Mouse (Mus musculus): Measurements from ENCODE around the gene Bcl2l2. TPM values are rescaled to one million over a fixed set of nuclear protein-coding genes. Genes with fewer than 3 reads are reported as not detected.

Bcl2l2 gene
- polyA plus RNA-seq, 1 experiment: 18.1 TPM

DNA sequence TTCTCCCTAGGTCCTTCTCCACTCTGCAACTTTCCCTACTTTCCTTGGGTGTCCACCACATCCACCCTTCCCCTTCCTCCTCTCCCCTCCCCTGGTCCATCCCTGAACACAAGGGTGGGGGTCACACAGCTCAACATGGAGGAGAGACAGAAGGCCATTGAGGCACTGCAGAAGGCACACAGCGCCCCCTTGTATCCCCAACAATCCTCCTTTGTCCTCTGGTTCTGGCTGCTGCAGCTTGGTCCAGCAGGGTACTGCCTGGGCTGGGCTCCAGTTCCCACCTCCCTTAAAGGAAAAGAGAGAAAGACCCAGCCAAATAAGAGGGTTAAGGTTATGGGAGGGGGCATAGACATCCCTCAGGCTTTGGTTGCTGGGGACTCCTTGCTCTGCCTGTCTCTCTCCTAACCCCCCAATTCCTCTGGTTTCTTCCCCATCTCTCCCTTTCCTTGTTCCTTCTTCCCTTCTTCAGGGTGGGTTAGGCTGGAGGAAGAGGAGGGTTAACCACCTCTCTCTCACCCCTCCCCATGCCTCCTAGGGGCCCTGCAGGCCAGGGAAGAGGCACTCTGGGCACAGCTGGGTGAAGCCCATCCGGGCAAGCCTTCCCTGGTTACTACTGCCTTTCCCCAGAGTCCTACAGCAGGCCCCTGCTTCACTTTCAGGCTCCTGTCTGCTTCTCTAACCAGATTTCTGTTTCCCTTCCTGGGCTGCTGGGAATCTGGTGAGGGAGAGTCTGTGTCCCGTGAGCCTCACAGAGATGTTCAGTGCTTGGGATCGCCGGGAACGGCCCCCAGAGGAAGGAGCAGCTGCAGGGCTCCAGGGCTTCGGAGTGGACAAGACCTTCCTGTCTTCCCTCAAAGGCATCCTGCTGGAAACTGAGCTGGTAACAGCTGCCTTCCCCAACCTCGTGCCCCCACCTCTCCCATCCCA, 53.0 kb downstream of the Bcl2l2 start, which contains the start of gene Cmtm5:
Cmtm5 (plus strand) TSS at position 358 of the 927 bp plus-strand sequence.
- no peak within 1 kb of the TSS for H3K27ac ChIP-seq (ENCODE audit: control insufficient read depth, insufficient read depth, low read depth, low read length, poor library complexity)
- 40% methylated on average over 8 of the region's 8 CpGs for WGBS
- no peak within 1 kb of the TSS for H3K4me3 ChIP-seq (replicated peaks; ENCODE audit: control insufficient read depth, low read depth, low read length)
- TF ChIP-seq CTCF (IDR thresholded peaks at IDR 0.05; ENCODE audit: control insufficient read depth, insufficient read depth, low read length): no peak
- TF ChIP-seq POLR2A (IDR thresholded peaks at IDR 0.05; ENCODE audit: borderline replicate concordance, control insufficient read depth, low read depth, low read length): no peak
- H3K4me1 ChIP-seq (ENCODE audit: control insufficient read depth, insufficient read depth, low read length): no peaks in the 10 kb centered on the region

DNA sequence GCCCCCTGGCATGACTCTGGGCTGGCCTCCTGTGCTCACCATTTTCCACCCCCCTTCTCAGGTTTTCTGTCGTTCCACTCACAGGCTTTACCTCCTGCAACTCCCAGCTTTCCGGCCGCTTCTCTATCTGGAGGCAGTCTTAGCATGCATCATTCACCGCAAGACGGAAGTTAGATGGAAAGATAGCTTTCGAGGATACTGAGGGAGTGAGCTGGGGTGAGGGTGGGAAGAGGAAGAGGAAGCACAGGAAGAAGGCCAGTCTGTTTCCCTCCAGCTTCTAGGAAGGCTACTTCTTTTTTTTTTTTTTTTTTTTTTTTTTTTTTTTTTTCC, 53.6 kb downstream of the Bcl2l2 start:
- H3K4me3 ChIP-seq (replicated peaks; ENCODE audit: control insufficient read depth, low read depth, low read length): no peak overlapping the region
- no peak overlapping the region for H3K27ac ChIP-seq (ENCODE audit: control insufficient read depth, insufficient read depth, low read depth, low read length, poor library complexity)
- H3K4me1 ChIP-seq (ENCODE audit: control insufficient read depth, insufficient read depth, low read length): no peaks in the 10 kb centered on the region
- 25% methylated on average over 6 of the region's 6 CpGs for WGBS
- TF ChIP-seq CTCF (IDR thresholded peaks at IDR 0.05; ENCODE audit: control insufficient read depth, insufficient read depth, low read length) (no peak), POLR2A (IDR thresholded peaks at IDR 0.05; ENCODE audit: borderline replicate concordance, control insufficient read depth, low read depth, low read length) (no peak)

DNA sequence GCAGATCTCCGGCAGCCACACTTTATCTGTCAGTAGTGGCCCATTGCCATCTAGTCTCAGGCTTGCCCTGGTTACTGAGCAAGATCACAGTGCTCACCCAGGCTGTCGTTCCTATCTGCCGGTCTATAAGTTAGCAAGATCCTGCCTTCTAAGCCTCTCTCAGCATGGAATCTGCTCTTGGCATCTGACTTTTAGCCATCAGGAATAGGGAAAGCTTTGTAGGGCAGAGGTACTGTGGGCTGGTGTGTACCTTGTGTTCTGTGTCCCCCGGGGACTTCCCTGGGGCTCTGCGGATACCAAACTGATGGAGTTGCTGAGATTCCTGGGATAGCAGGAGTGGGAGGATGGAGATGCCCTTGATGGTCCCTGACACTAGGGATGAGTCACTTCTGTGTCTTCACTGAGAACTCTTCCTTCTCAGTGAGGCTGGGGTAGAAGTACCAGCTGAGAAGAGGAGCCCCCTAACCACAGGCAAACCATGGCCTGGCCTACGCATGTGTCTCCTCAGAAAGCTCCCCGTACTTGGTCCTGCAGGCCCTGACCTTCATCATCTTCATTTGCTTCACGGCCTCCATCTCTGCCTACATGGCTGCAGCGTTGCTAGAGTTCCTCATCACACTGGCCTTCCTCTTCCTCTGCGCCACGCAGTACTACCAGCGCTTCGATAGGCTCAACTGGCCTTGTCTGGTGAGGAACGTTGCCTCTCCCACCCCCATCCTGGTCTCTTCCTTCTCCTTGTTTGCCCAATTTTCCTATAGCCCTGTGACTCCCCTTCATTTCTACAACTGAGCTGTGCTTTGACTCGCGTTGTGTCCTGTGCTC, 54.4 kb downstream of the Bcl2l2 start:
- Histone ChIP-seq H3K4me1 (ENCODE audit: control insufficient read depth, insufficient read depth, low read length) (no peaks in the 10 kb centered on the region), H3K27ac (ENCODE audit: control insufficient read depth, insufficient read depth, low read depth, low read length, poor library complexity) (no peak overlapping the region), H3K4me3 (replicated peaks; ENCODE audit: control insufficient read depth, low read depth, low read length) (no peak overlapping the region)
- 82% methylated on average over 16 of the region's 16 CpGs for WGBS
- TF ChIP-seq POLR2A (IDR thresholded peaks at IDR 0.05; ENCODE audit: borderline replicate concordance, control insufficient read depth, low read depth, low read length) (no peak), CTCF (IDR thresholded peaks at IDR 0.05; ENCODE audit: control insufficient read depth, insufficient read depth, low read length) (no peak)

Other genes with a start within 250 kb of the Bcl2l2 start
- gene Gm17606, start 242.4 kb upstream of the Bcl2l2 start, polyA plus RNA-seq (2011; ENCODE audit: insufficient read depth, insufficient read length, low replicate concordance, missing spikeins): not detected in 2 replicates
- gene Cdh24, start 242.0 kb upstream of the Bcl2l2 start, polyA plus RNA-seq (2011; ENCODE audit: insufficient read depth, insufficient read length, low replicate concordance, missing spikeins): 4.1 and 7.0 TPM in 2 replicates
- 14.8 and 35.0 TPM in 2 replicates for gene 1700123O20Rik, start 197.2 kb upstream of the Bcl2l2 start, polyA plus RNA-seq (2011; ENCODE audit: insufficient read depth, insufficient read length, low replicate concordance, missing spikeins)
- 284 and 378 TPM in 2 replicates for gene Acin1, start 196.4 kb upstream of the Bcl2l2 start, polyA plus RNA-seq (2011; ENCODE audit: insufficient read depth, insufficient read length, low replicate concordance, missing spikeins)
- gene Gm29776, start 184.5 kb upstream of the Bcl2l2 start, polyA plus RNA-seq (2011; ENCODE audit: insufficient read depth, insufficient read length, low replicate concordance, missing spikeins): not detected in 2 replicates
- gene Cebpe, start 171.2 kb upstream of the Bcl2l2 start, polyA plus RNA-seq (2011; ENCODE audit: insufficient read depth, insufficient read length, low replicate concordance, missing spikeins): 41.3 and 90.9 TPM in 2 replicates
- gene Slc7a8, start 101.4 kb upstream of the Bcl2l2 start, polyA plus RNA-seq (2011; ENCODE audit: insufficient read depth, insufficient read length, low replicate concordance, missing spikeins): 2.6 and 4.5 TPM in 2 replicates
- not detected in 2 replicates for gene Rnf212b, start 69.2 kb upstream of the Bcl2l2 start, polyA plus RNA-seq (2011; ENCODE audit: insufficient read depth, insufficient read length, low replicate concordance, missing spikeins)
- 2.8 and 5.2 TPM in 2 replicates for gene Homez, start 12.4 kb upstream of the Bcl2l2 start, polyA plus RNA-seq (2011; ENCODE audit: insufficient read depth, insufficient read length, low replicate concordance, missing spikeins)
- 2.0 and 4.9 TPM in 2 replicates for gene Ppp1r3e, start 5.8 kb upstream of the Bcl2l2 start, polyA plus RNA-seq (2011; ENCODE audit: insufficient read depth, insufficient read length, low replicate concordance, missing spikeins)
- not detected in 2 replicates for gene Gm20521, start 64 bp downstream of the Bcl2l2 start, polyA plus RNA-seq (2011; ENCODE audit: insufficient read depth, insufficient read length, low replicate concordance, missing spikeins)
- gene Pabpn1, start 9.1 kb downstream of the Bcl2l2 start, polyA plus RNA-seq (2011; ENCODE audit: insufficient read depth, insufficient read length, low replicate concordance, missing spikeins): 124 and 140 TPM in 2 replicates
- gene Slc22a17, start 29.8 kb downstream of the Bcl2l2 start, polyA plus RNA-seq (2011; ENCODE audit: insufficient read depth, insufficient read length, low replicate concordance, missing spikeins): 4.2 and 4.5 TPM in 2 replicates
- 0.68 and 1.7 TPM in 2 replicates for gene Efs, start 42.7 kb downstream of the Bcl2l2 start, polyA plus RNA-seq (2011; ENCODE audit: insufficient read depth, insufficient read length, low replicate concordance, missing spikeins)
- gene Il25, start 49.3 kb downstream of the Bcl2l2 start, polyA plus RNA-seq (2011; ENCODE audit: insufficient read depth, insufficient read length, low replicate concordance, missing spikeins): not detected in 2 replicates
- gene Cmtm5, start 52.9 kb downstream of the Bcl2l2 start, polyA plus RNA-seq (2011; ENCODE audit: insufficient read depth, insufficient read length, low replicate concordance, missing spikeins): not detected in 2 replicates
- gene Myh6, start 83.5 kb downstream of the Bcl2l2 start, polyA plus RNA-seq (2011; ENCODE audit: insufficient read depth, insufficient read length, low replicate concordance, missing spikeins): 3.3 TPM in 1 of 2 replicates, not detected in the other
- not detected in 2 replicates for gene Gm17428, start 93.6 kb downstream of the Bcl2l2 start, polyA plus RNA-seq (2011; ENCODE audit: insufficient read depth, insufficient read length, low replicate concordance, missing spikeins)
- gene Myh7, start 111.2 kb downstream of the Bcl2l2 start, polyA plus RNA-seq (2011; ENCODE audit: insufficient read depth, insufficient read length, low replicate concordance, missing spikeins): 0.59 TPM in 1 of 2 replicates, not detected in the other
- gene Ngdn, start 132.1 kb downstream of the Bcl2l2 start, polyA plus RNA-seq (2011; ENCODE audit: insufficient read depth, insufficient read length, low replicate concordance, missing spikeins): 30.5 and 49.9 TPM in 2 replicates
- 4.0 and 5.3 TPM in 2 replicates for gene Zfhx2, start 208.9 kb downstream of the Bcl2l2 start, polyA plus RNA-seq (2011; ENCODE audit: insufficient read depth, insufficient read length, low replicate concordance, missing spikeins)
- 2.6 and 6.5 TPM in 2 replicates for gene Thtpa, start 211.4 kb downstream of the Bcl2l2 start, polyA plus RNA-seq (2011; ENCODE audit: insufficient read depth, insufficient read length, low replicate concordance, missing spikeins)
- gene Ap1g2, start 223.2 kb downstream of the Bcl2l2 start, polyA plus RNA-seq (2011; ENCODE audit: insufficient read depth, insufficient read length, low replicate concordance, missing spikeins): 64.8 and 112 TPM in 2 replicates
- not detected in 2 replicates for gene Jph4, start 233.6 kb downstream of the Bcl2l2 start, polyA plus RNA-seq (2011; ENCODE audit: insufficient read depth, insufficient read length, low replicate concordance, missing spikeins)